Mouse (Mus musculus) adrenal gland (tissue): ENCODE measurements around the gene Col25a1.

ENCODE experiments used
- intact Hi-C: fragments of 180-260 bp; cut with DNase I; formaldehyde crosslinking; loops from one replicate; pipeline ENCODE4 v1.15.1; 2025

Gene Col25a1

GRCm38 (mm10) chr3:130309277-130309676, 178.0 kb downstream of the Col25a1 start:
- intact Hi-C loops, result no loop called here

- intact Hi-C loops, result no loop called here
Observed at GRCm38 (mm10) chr3:130310694-130311305, 179.5 kb downstream of the Col25a1 start.

DNA sequence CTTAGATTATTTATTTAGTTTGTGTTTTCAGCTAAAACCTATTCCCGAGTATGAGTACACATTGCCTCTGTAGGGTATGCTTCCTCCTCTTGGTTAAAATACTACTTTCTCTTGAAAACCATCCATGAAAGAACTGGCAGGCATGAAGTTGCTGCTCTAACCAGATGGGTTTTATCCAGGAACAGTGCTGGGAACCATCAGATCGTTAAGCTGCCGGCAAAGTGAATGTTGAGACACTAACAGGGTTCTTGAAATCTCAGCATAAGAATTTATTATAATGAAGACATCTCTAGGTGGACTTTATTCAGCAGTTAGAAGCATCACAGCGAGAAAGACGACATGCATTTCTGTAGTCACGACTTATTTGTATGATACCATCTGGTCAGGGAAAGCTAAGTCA, 181.9 kb downstream of the Col25a1 start:
- intact Hi-C loops, result no loop called here

GRCm38 (mm10) chr3:130327039-130328015, 196.0 kb downstream of the Col25a1 start:
- intact Hi-C loops, result no loop called here

- intact Hi-C loops, result no loop called here
Observed at GRCm38 (mm10) chr3:130328909-130329308, 197.6 kb downstream of the Col25a1 start.

DNA sequence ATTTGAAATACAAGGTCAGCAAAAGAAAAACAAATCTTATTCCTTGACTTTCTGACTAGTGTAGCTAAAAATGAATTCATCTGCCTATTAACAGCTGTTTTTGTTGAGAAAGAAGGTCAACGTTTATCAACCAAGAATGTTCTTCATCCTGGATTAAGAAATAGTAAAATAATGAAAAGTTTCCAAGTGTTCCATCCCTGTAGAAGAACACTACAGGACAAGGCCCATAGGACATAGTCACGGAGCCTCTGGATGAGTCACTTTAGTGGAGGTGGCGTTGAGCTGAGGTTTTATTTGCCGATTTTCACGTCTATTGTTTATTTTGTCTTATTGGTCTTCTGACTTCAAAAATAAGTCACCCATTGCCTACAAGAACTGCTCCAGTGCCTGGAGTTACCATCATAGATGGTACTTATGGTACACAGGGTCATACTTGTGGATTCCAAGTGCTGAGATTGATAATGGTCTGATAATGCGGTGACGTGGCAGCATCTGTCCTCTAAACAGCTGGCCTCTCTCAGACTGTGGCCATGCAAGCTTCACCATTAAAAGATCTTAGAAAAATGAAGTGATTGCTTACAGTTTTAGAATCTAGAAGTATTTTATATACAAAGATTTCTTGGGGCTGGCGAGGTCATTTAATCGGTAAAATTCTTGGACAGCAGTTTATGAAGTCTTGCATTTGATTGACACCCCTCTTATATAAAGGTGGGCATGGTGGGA, 198.7 kb downstream of the Col25a1 start:
- intact Hi-C loops, result no loop called here

DNA sequence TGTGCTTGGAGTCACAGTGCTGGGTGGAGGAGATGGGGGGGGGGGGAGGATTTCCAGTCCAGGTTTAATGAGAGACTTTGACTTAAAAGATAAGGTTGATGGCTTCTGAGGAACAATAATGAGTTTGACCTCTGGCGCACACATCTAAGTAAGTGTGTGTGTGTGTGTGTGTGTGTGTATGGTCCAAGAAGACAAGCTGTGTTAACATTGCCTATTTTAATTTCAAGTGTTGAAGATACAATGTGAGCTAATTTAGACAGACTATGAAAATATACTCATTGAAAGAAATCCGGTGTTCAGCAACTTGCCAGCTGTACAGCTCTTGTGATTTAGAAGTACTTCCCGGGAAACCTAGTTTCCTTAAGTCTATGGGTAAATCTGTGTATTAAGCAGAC, 199.3 kb downstream of the Col25a1 start:
- intact Hi-C loops, result no loop called here

GRCm38 (mm10) chr3:130332347-130332913, 201.1 kb downstream of the Col25a1 start:
- intact Hi-C loops, result no loop called here

DNA sequence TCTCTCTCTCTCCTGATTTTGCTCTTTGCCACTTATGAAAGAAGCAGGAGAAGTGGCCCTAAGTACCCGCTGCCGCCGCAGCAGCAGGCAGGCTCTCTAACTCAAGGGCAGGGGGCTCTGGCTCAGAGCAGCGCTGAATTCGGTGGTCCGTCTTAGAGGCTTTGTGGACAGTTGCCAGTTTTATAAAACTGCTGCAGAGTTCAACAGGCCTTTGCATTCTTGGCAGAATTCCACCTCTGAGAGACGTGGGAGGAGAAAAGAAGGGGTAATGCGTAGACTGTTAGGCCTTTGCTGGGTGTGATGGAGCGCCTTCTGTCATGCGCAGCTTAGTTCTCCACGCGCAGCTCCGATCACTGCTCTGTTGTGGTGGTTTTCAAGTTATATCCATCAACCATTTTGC, 206.6 kb downstream of the Col25a1 start:
- intact Hi-C loops, result no loop called here

GRCm38 (mm10) chr3:130338371-130338770, 207.1 kb downstream of the Col25a1 start:
- intact Hi-C loops, result no loop called here

GRCm38 (mm10) chr3:130350161-130350560, 218.9 kb downstream of the Col25a1 start:
- intact Hi-C loops, result no loop called here

GRCm38 (mm10) chr3:130354399-130355039, 223.2 kb downstream of the Col25a1 start:
- intact Hi-C loops, result no loop called here

GRCm38 (mm10) chr3:130356575-130357173, 225.4 kb downstream of the Col25a1 start:
- intact Hi-C loops, result no loop called here

- intact Hi-C loops, result no loop called here
Observed at GRCm38 (mm10) chr3:130360813-130361212, 229.5 kb downstream of the Col25a1 start.

DNA sequence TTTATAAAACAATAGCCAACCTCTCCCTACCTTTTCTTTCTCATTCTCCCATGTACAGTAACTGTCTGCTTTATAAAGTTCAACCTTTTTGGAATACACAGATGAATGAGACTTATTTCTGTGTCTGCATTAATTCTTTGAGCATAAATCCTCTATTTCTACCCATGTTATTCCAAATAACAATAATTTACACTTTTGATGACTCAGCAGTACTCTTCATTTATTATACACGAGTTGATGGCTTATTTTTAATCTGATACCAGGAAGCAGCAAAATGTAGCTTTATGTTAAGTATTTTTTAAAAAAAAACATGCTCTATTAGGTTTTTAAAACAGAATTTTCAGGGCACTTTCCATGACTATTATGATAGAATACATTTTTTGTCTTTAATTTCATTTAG, 230.6 kb downstream of the Col25a1 start:
- intact Hi-C loops, result no loop called here

DNA sequence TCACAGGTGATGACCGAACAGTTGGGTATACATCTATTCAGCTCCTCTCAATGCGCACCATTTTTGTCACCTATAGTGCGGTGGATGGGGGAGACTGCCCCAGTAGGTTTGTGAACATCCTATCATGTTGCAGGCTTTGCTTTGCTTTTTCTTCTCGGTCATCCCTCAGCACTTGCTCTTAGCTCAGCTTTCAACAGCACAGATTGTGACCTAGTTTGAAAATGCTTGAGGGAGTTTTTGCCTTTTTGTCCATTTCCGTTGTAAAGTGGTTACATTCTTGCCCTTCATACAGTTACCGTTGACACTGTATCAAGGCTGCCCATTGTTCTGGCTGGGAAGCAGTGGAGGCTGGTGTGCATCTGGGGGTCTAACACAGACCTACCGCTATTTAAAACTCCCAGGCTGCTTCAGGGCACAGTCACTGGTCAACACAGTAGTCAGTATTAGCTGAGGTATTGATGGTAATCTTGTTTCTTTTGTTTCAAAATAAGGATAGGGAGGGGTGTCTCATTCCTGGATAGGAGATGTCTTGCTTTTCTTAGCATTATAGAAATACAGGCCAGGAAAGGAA, 231.6 kb downstream of the Col25a1 start:
- intact Hi-C loops, result no loop called here

- intact Hi-C loops, result no loop called here
Observed at GRCm38 (mm10) chr3:130366917-130367610, 235.8 kb downstream of the Col25a1 start.

GRCm38 (mm10) chr3:130368352-130368751, 237.1 kb downstream of the Col25a1 start:
- intact Hi-C loops, result no loop called here

DNA sequence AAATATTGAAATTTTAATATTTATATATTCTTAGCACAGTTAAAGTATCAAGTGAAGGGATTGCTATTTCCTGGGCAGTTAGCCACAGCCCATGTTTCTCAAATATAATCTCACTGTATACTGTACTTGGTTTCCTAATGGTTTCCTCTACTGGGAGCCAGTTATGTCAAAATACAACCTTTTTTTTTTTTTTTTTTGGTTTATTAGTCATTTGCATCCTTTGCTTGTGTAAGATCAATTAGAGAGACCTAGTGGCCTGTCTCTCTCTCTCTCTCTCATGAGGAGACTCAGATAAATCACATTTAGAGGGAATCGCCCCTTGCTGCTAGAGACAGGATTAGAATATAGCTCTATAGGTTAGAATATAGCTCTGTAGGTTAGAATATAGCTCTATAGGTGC, 237.8 kb downstream of the Col25a1 start:
- intact Hi-C loops, result no loop called here

- intact Hi-C loops, result no loop called here
Observed at GRCm38 (mm10) chr3:130370167-130370566, 238.9 kb downstream of the Col25a1 start.
